ENCODE assay signal across 8 mouse cellular contexts in the genomic region with DNA sequence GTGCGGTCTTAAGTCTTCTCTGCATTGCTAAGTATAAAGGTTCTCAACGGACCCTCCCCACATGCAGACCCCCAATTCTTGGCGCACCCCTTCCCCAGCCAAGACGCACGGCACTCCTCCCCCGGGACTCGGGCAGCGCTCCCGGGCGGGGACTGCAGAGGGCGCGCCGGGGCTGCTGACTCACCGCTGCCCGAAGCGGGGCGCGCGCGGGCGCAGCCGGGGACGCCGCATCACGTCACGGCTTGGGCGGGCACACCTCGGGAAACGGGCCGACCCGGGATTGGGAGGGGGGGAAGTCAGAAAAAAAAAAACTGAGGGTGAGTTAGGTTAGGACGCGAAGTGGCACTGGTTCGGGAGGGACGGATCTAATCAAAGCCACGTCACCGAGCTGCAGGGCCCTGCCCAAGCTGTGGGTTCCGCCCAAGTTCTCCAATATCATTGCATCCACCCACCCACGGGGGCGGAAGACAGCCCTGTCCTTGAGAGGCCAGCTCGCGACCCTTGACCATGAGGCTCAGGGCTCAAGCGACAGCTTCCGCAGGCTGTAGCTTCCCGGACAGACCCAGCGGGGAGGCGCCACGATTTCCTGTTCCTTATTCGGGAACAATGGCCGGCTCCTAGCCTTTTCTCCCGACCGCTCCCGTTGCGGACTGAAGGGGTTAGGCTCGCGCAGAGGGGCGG. TPM values are rescaled to one million over a fixed set of nuclear protein-coding genes. Genes with fewer than 3 reads are reported as not detected.
DNase-seq lines count a peak whose midpoint lies in the region; ATAC-seq and TF ChIP-seq lines count a peak whose summit lies in the region.

No protein-coding gene starts in this region.

- no peak for TF ChIP-seq EP300 in liver, embryonic 14.5 days (IDR thresholded peaks at IDR 0.05; ENCODE audit: low read depth)
- TF ChIP-seq EP300 in stomach, postnatal 0 days (optimal IDR thresholded peaks at IDR 0.05) = peak; percentile 14

- H3K9ac ChIP-seq in heart, embryonic 12.5 days = peak overlapping the region; percentile 90
- H3K9ac ChIP-seq in kidney, postnatal 0 days (ENCODE audit: low read depth, low read length) = peak overlapping the region; percentile 77
- peak overlapping the region; percentile 81 for H3K9ac ChIP-seq in liver, embryonic 14.5 days (replicated peaks)
- H3K9ac ChIP-seq in neural tube, embryonic 12.5 days = peak overlapping the region; percentile 100
- peak overlapping the region; percentile 83 for H3K9ac ChIP-seq in stomach, postnatal 0 days (ENCODE audit: low read length)

- H3K4me1 ChIP-seq in erythroblast, embryonic 14.5 days (ENCODE audit: control insufficient read depth) = peaks cover 96% of the 10 kb centered on the region
- peaks cover 64% of the 10 kb centered on the region for H3K4me1 ChIP-seq in heart, embryonic 12.5 days (replicated peaks)
- peaks cover 31% of the 10 kb centered on the region; the same call in 1 of the 2 replicates for H3K4me1 ChIP-seq in kidney, postnatal 0 days (replicated peaks; ENCODE audit: insufficient read depth, low read length)
- peaks cover 24 to 29% of the 10 kb centered on the region in 2 experiments for H3K4me1 ChIP-seq in liver, embryonic 14.5 days (replicated peaks; ENCODE audit: control insufficient read depth in 2 of 2, insufficient read depth in 2 of 2, low read length in 1 of 2)
- peaks cover 48% of the 10 kb centered on the region for H3K4me1 ChIP-seq in neural tube, embryonic 12.5 days
- peaks cover 22% of the 10 kb centered on the region for H3K4me1 ChIP-seq in stomach, postnatal 0 days (replicated peaks; ENCODE audit: control insufficient read depth, insufficient read depth)

- ATAC-seq in heart, embryonic 12.5 days (ENCODE audit: insufficient number of reproducible peaks, low FRiP score) = peak; percentile 57
- ATAC-seq in kidney, postnatal 0 days (replicated peaks; ENCODE audit: low FRiP score, low read depth) = peak; percentile 45
- peak; percentile 65 for ATAC-seq in liver, embryonic 14.5 days (ENCODE audit: insufficient read depth)
- peak; percentile 31 for ATAC-seq in neural tube, embryonic 12.5 days (ENCODE audit: low FRiP score, low read depth)
- peak; percentile 63 for ATAC-seq in stomach, postnatal 0 days (ENCODE audit: low FRiP score, low TSS enrichment)

- peak overlapping the region; percentile 87 for H3K4me2 ChIP-seq in heart, embryonic 12.5 days
- peak overlapping the region; percentile 58 for H3K4me2 ChIP-seq in kidney, postnatal 0 days (ENCODE audit: low read length)
- H3K4me2 ChIP-seq in liver, embryonic 14.5 days (ENCODE audit: low read depth) = peak overlapping the region; percentile 99
- peak overlapping the region; percentile 91 for H3K4me2 ChIP-seq in neural tube, embryonic 12.5 days (replicated peaks)
- peak overlapping the region; percentile 64 for H3K4me2 ChIP-seq in stomach, postnatal 0 days (replicated peaks; ENCODE audit: low read depth)

- H3K27me3 ChIP-seq in erythroblast, embryonic 14.5 days (ENCODE audit: control insufficient read depth) = no peaks in the 10 kb centered on the region
- no peaks in the 10 kb centered on the region for H3K27me3 ChIP-seq in heart, embryonic 12.5 days (replicated peaks)
- no peaks in the 10 kb centered on the region for H3K27me3 ChIP-seq in kidney, postnatal 0 days (ENCODE audit: insufficient read depth, low read length)
- no peaks in the 10 kb centered on the region for H3K27me3 ChIP-seq in liver, embryonic 14.5 days (ENCODE audit: control insufficient read depth, insufficient read depth, low read length)
- no peaks in the 10 kb centered on the region for H3K27me3 ChIP-seq in neural tube, embryonic 12.5 days (replicated peaks)
- H3K27me3 ChIP-seq in stomach, postnatal 0 days (ENCODE audit: control insufficient read depth, insufficient read depth, low read length) = no peaks in the 10 kb centered on the region

- H3K9me3 ChIP-seq in erythroblast, embryonic 14.5 days (ENCODE audit: control insufficient read depth, low read length) = no peaks in the 10 kb centered on the region
- H3K9me3 ChIP-seq in heart, embryonic 12.5 days (replicated peaks) = no peaks in the 10 kb centered on the region
- no peaks in the 10 kb centered on the region for H3K9me3 ChIP-seq in kidney, postnatal 0 days (replicated peaks; ENCODE audit: low read length)
- H3K9me3 ChIP-seq in liver, embryonic 14.5 days (ENCODE audit: control insufficient read depth, low read length) = no peaks in the 10 kb centered on the region
- no peaks in the 10 kb centered on the region for H3K9me3 ChIP-seq in neural tube, embryonic 12.5 days
- H3K9me3 ChIP-seq in stomach, postnatal 0 days (ENCODE audit: control insufficient read depth, low read length) = no peaks in the 10 kb centered on the region

- H3K4me3 ChIP-seq in erythroblast, embryonic 14.5 days (replicated peaks) = peak overlapping the region; percentile 95
- peak overlapping the region; percentile 90 for H3K4me3 ChIP-seq in heart, embryonic 12.5 days
- H3K4me3 ChIP-seq in kidney, postnatal 0 days (replicated peaks; ENCODE audit: low read depth, low read length) = peak overlapping the region; percentile 99
- H3K4me3 ChIP-seq in liver, embryonic 14.5 days (ENCODE audit: insufficient read depth in 1 of 2, low read depth in 2 of 2, low read length in 2 of 2) = peak overlapping the region; percentile 72 to 90
- H3K4me3 ChIP-seq in neural tube, embryonic 12.5 days = peak overlapping the region; percentile 99
- peak overlapping the region; percentile 93 for H3K4me3 ChIP-seq in stomach, postnatal 0 days (ENCODE audit: low read depth, low read length)

- H3K27ac ChIP-seq in heart, embryonic 12.5 days (ENCODE audit: poor library complexity, severe bottlenecking) = peak overlapping the region; percentile 98
- H3K27ac ChIP-seq in kidney, postnatal 0 days = peak overlapping the region; percentile 100
- H3K27ac ChIP-seq in liver, embryonic 14.5 days = peak overlapping the region; percentile 94
- H3K27ac ChIP-seq in neural tube, embryonic 12.5 days = peak overlapping the region; percentile 98
- H3K27ac ChIP-seq in stomach, postnatal 0 days (replicated peaks) = peak overlapping the region; percentile 99

- H3K36me3 ChIP-seq in erythroblast, embryonic 14.5 days (ENCODE audit: control insufficient read depth) = peaks cover 82% of the 10 kb centered on the region
- H3K36me3 ChIP-seq in heart, embryonic 12.5 days = peaks cover 70% of the 10 kb centered on the region
- H3K36me3 ChIP-seq in kidney, postnatal 0 days (ENCODE audit: insufficient read depth, low read length) = peaks cover 38% of the 10 kb centered on the region
- H3K36me3 ChIP-seq in liver, embryonic 14.5 days (replicated peaks; ENCODE audit: control insufficient read depth, insufficient read depth, low read depth) = peaks cover 32% of the 10 kb centered on the region
- H3K36me3 ChIP-seq in neural tube, embryonic 12.5 days = peaks cover 54% of the 10 kb centered on the region
- peaks cover 12% of the 10 kb centered on the region for H3K36me3 ChIP-seq in stomach, postnatal 0 days (ENCODE audit: control insufficient read depth, insufficient read depth, low read length)

- under 1% methylated on average over 57 of the region's 57 CpGs for WGBS in heart, embryonic 12.5 days
- WGBS in kidney, postnatal 0 days = under 1% methylated on average over 57 of the region's 57 CpGs
- WGBS in liver, embryonic 14.5 days (ENCODE audit: insufficient replicate concordance) = under 1% methylated on average over 57 of the region's 57 CpGs
- WGBS in neural tube, embryonic 12.5 days = under 1% methylated on average over 57 of the region's 57 CpGs
- WGBS in stomach, postnatal 0 days = under 1% methylated on average over 50 of the region's 57 CpGs

- peak; percentile 65 for TF ChIP-seq CTCF in brain, embryonic 14.5 days (IDR thresholded peaks at IDR 0.05; ENCODE audit: borderline replicate concordance, extremely low read depth, insufficient read depth, insufficient read length)
- peak; percentile 67 for TF ChIP-seq CTCF in kidney, postnatal 0 days (IDR thresholded peaks at IDR 0.05; ENCODE audit: low read depth)
- TF ChIP-seq CTCF in liver, embryonic 14.5 days (IDR thresholded peaks at IDR 0.05; ENCODE audit: low read depth) = peak; percentile 68
- TF ChIP-seq CTCF in stomach, postnatal 0 days (IDR thresholded peaks at IDR 0.05; ENCODE audit: low read depth) = peak; percentile 68

- peak; percentile 29; the same call in 1 of the 2 replicates for TF ChIP-seq POLR2A in brain, embryonic 14.5 days (IDR thresholded peaks at IDR 0.05; ENCODE audit: borderline replicate concordance, extremely low read depth, insufficient read depth, insufficient read length, poor library complexity, severe bottlenecking)

- DNase-seq in CD4-positive helper T cell, adult 2 months (ENCODE audit: low read depth, low spot score) = peak; percentile 96
- DNase-seq in brain, embryonic 14.5 days (ENCODE audit: low read depth) = peak; percentile 98
- DNase-seq in kidney, postnatal 0 days (ENCODE audit: low spot score) = peak; percentile 95
- DNase-seq in liver, embryonic 14.5 days (ENCODE audit: low read depth in 3 of 3, low spot score in 3 of 3) = peak; percentile 76 to 86 (median 84)
- DNase-seq in stomach, postnatal 0 days (ENCODE audit: low spot score) = peak; percentile 97

RNA-seq across cellular contexts. Expression of gene Midn, which starts 0.7 kb away (rescaled TPM):
- polyA plus RNA-seq in brain, embryonic 14.5 days (2012; rRNA removed) = 177 and 213 TPM in 2 replicates
- 7.0 and 9.3 TPM in 2 replicates for polyA plus RNA-seq in erythroblast, embryonic 14.5 days (2012)
- polyA plus RNA-seq in heart, embryonic 12.5 days (2016; fragmentation: Nextera tagmentation; extraction: Ambion mirVana) = 25.9 and 28.9 TPM in 2 replicates
- 13.7 and 18.6 TPM in 2 replicates for polyA plus RNA-seq in kidney, postnatal 0 days (2015; fragmentation: Nextera tagmentation; extraction: Ambion mirVana)
- 9.1 and 10.3 TPM in 2 replicates for polyA plus RNA-seq in liver, embryonic 14.5 days (2012; rRNA removed)
- 5.1 and 5.7 TPM in 2 replicates for polyA plus RNA-seq in liver, embryonic 14.5 days (2014; fragmentation: Nextera tagmentation; extraction: Ambion mirVana)
- 40.8 and 45.1 TPM in 2 replicates for polyA plus RNA-seq in neural tube, embryonic 12.5 days (2016; fragmentation: Nextera tagmentation; extraction: Ambion mirVana)
- polyA plus RNA-seq in stomach, postnatal 0 days (2015; fragmentation: Nextera tagmentation; extraction: Ambion mirVana) = 8.5 and 9.6 TPM in 2 replicates

RNA-seq across cellular contexts. Expression of gene Cbarp, which starts 8.1 kb away (rescaled TPM):
- polyA plus RNA-seq in brain, embryonic 14.5 days (2012; rRNA removed) = 152 and 242 TPM in 2 replicates
- 0.15 and 0.52 TPM in 2 replicates for polyA plus RNA-seq in erythroblast, embryonic 14.5 days (2012)
- polyA plus RNA-seq in heart, embryonic 12.5 days (2016; fragmentation: Nextera tagmentation; extraction: Ambion mirVana) = 1.7 and 3.6 TPM in 2 replicates
- polyA plus RNA-seq in kidney, postnatal 0 days (2015; fragmentation: Nextera tagmentation; extraction: Ambion mirVana) = 4.7 and 6.4 TPM in 2 replicates
- polyA plus RNA-seq in liver, embryonic 14.5 days (2012; rRNA removed) = 1.8 and 2.2 TPM in 2 replicates
- polyA plus RNA-seq in liver, embryonic 14.5 days (2014; fragmentation: Nextera tagmentation; extraction: Ambion mirVana) = 0.42 and 1.1 TPM in 2 replicates
- polyA plus RNA-seq in neural tube, embryonic 12.5 days (2016; fragmentation: Nextera tagmentation; extraction: Ambion mirVana) = 26.5 and 27.3 TPM in 2 replicates
- 4.2 and 4.3 TPM in 2 replicates for polyA plus RNA-seq in stomach, postnatal 0 days (2015; fragmentation: Nextera tagmentation; extraction: Ambion mirVana)

RNA-seq across cellular contexts. Expression of gene Atp5d, which starts 10.3 kb away (rescaled TPM):
- polyA plus RNA-seq in brain, embryonic 14.5 days (2012; rRNA removed) = 445 and 501 TPM in 2 replicates
- polyA plus RNA-seq in erythroblast, embryonic 14.5 days (2012) = 139 and 144 TPM in 2 replicates
- polyA plus RNA-seq in heart, embryonic 12.5 days (2016; fragmentation: Nextera tagmentation; extraction: Ambion mirVana) = 827 and 861 TPM in 2 replicates
- polyA plus RNA-seq in kidney, postnatal 0 days (2015; fragmentation: Nextera tagmentation; extraction: Ambion mirVana) = 936 and 986 TPM in 2 replicates
- 196 and 211 TPM in 2 replicates for polyA plus RNA-seq in liver, embryonic 14.5 days (2012; rRNA removed)
- polyA plus RNA-seq in liver, embryonic 14.5 days (2014; fragmentation: Nextera tagmentation; extraction: Ambion mirVana) = 249 and 270 TPM in 2 replicates
- 396 and 422 TPM in 2 replicates for polyA plus RNA-seq in neural tube, embryonic 12.5 days (2016; fragmentation: Nextera tagmentation; extraction: Ambion mirVana)
- polyA plus RNA-seq in stomach, postnatal 0 days (2015; fragmentation: Nextera tagmentation; extraction: Ambion mirVana) = 679 and 705 TPM in 2 replicates

RNA-seq across cellular contexts. Expression of gene Cirbp, which starts 17.0 kb away (rescaled TPM):
- 381 and 490 TPM in 2 replicates for polyA plus RNA-seq in brain, embryonic 14.5 days (2012; rRNA removed)
- 3.9 and 4.3 TPM in 2 replicates for polyA plus RNA-seq in erythroblast, embryonic 14.5 days (2012)
- polyA plus RNA-seq in heart, embryonic 12.5 days (2016; fragmentation: Nextera tagmentation; extraction: Ambion mirVana) = 110 and 118 TPM in 2 replicates
- 290 and 317 TPM in 2 replicates for polyA plus RNA-seq in kidney, postnatal 0 days (2015; fragmentation: Nextera tagmentation; extraction: Ambion mirVana)
- 19.4 and 19.8 TPM in 2 replicates for polyA plus RNA-seq in liver, embryonic 14.5 days (2012; rRNA removed)
- 10.1 and 10.7 TPM in 2 replicates for polyA plus RNA-seq in liver, embryonic 14.5 days (2014; fragmentation: Nextera tagmentation; extraction: Ambion mirVana)
- polyA plus RNA-seq in neural tube, embryonic 12.5 days (2016; fragmentation: Nextera tagmentation; extraction: Ambion mirVana) = 262 and 273 TPM in 2 replicates
- 237 and 244 TPM in 2 replicates for polyA plus RNA-seq in stomach, postnatal 0 days (2015; fragmentation: Nextera tagmentation; extraction: Ambion mirVana)

RNA-seq across cellular contexts. Expression of gene 1600002K03Rik, which starts 24.0 kb away (rescaled TPM):
- 18.5 and 21.2 TPM in 2 replicates for polyA plus RNA-seq in brain, embryonic 14.5 days (2012; rRNA removed)
- 0.60 and 0.99 TPM in 2 replicates for polyA plus RNA-seq in erythroblast, embryonic 14.5 days (2012)
- polyA plus RNA-seq in heart, embryonic 12.5 days (2016; fragmentation: Nextera tagmentation; extraction: Ambion mirVana) = 10.4 and 11.7 TPM in 2 replicates
- 9.3 and 11.0 TPM in 2 replicates for polyA plus RNA-seq in kidney, postnatal 0 days (2015; fragmentation: Nextera tagmentation; extraction: Ambion mirVana)
- 6.8 and 6.9 TPM in 2 replicates for polyA plus RNA-seq in liver, embryonic 14.5 days (2012; rRNA removed)
- polyA plus RNA-seq in liver, embryonic 14.5 days (2014; fragmentation: Nextera tagmentation; extraction: Ambion mirVana) = 10.6 and 13.2 TPM in 2 replicates
- polyA plus RNA-seq in neural tube, embryonic 12.5 days (2016; fragmentation: Nextera tagmentation; extraction: Ambion mirVana) = 14.9 and 15.7 TPM in 2 replicates
- polyA plus RNA-seq in stomach, postnatal 0 days (2015; fragmentation: Nextera tagmentation; extraction: Ambion mirVana) = 13.9 and 14.1 TPM in 2 replicates

Comparison
In these comparisons a context has a peak if more than half of its experiments do, and no peak if none do; other contexts are left out.
1. Peak in every context shown above with its lines: DNase-seq, ATAC-seq, H3K4me3 ChIP-seq and H3K27ac ChIP-seq.